Comparison of ENCODE assay signal across 10 mouse cellular contexts in genomic region chr7:34939952-34940312, GRCm38 (mm10). TPM values are rescaled to one million over a fixed set of nuclear protein-coding genes. Genes with fewer than 3 reads are reported as not detected.
DNase-seq lines count a peak whose midpoint lies in the region; ATAC-seq lines count a peak whose summit lies in the region.
"Had no signal": no experiment of that assay in that cellular context is flagged by ENCODE, and none has a peak within 500 bp of the region (broad histone marks: within the 10 kb centered on the region; RNA-seq: fewer than 3 reads in every experiment).

No protein-coding gene starts in this region.

- H3K9me3 ChIP-seq in embryonic facial prominence, embryonic 11.5 days (replicated peaks; ENCODE audit: control insufficient read depth, low read length): no peaks in the 10 kb centered on the region
- no peaks in the 10 kb centered on the region for H3K9me3 ChIP-seq in hindbrain, embryonic 11.5 days (ENCODE audit: control insufficient read depth, low read length)
- peaks cover 8% of the 10 kb centered on the region; the same call in 1 of the 2 replicates for H3K9me3 ChIP-seq in midbrain, embryonic 12.5 days
- H3K9me3 ChIP-seq: heart, embryonic 15.5 days had no signal

- no peaks in the 10 kb centered on the region for H3K27me3 ChIP-seq in embryonic facial prominence, embryonic 11.5 days (ENCODE audit: control insufficient read depth, insufficient read depth, low read length)
- no peaks in the 10 kb centered on the region for H3K27me3 ChIP-seq in hindbrain, embryonic 11.5 days (ENCODE audit: control insufficient read depth, insufficient read depth, low read length)
- no peaks in the 10 kb centered on the region for H3K27me3 ChIP-seq in midbrain, embryonic 12.5 days
- H3K27me3 ChIP-seq: CH12.LX; heart, embryonic 15.5 days had no signal

- no peak overlapping the region for H3K4me3 ChIP-seq in embryonic facial prominence, embryonic 11.5 days (ENCODE audit: low read depth, low read length)
- H3K4me3 ChIP-seq in hindbrain, embryonic 11.5 days (ENCODE audit: low read depth, low read length): no peak overlapping the region
- no peak overlapping the region for H3K4me3 ChIP-seq in midbrain, embryonic 12.5 days
- H3K4me3 ChIP-seq: heart, embryonic 15.5 days had no signal

- no peak overlapping the region for H3K9ac ChIP-seq in embryonic facial prominence, embryonic 11.5 days (replicated peaks; ENCODE audit: low read length)
- peak overlapping the region; percentile 44 for H3K9ac ChIP-seq in hindbrain, embryonic 11.5 days (ENCODE audit: low read depth, low read length)
- H3K9ac ChIP-seq in midbrain, embryonic 12.5 days (replicated peaks): peak overlapping the region; percentile 28; the same call in 1 of the 2 replicates
- H3K9ac ChIP-seq: heart, embryonic 15.5 days had no signal

- no peak overlapping the region for H3K4me2 ChIP-seq in embryonic facial prominence, embryonic 11.5 days (ENCODE audit: low read depth, low read length)
- H3K4me2 ChIP-seq in hindbrain, embryonic 11.5 days (replicated peaks; ENCODE audit: low read depth, low read length): no peak overlapping the region
- H3K4me2 ChIP-seq in midbrain, embryonic 12.5 days (replicated peaks): no peak overlapping the region
- H3K4me2 ChIP-seq: heart, embryonic 15.5 days had no signal

- 23% methylated on average over 7 of the region's 7 CpGs for WGBS in embryonic facial prominence, embryonic 11.5 days
- WGBS in hindbrain, embryonic 11.5 days: 14% methylated on average over 7 of the region's 7 CpGs
- 15% methylated on average over 7 of the region's 7 CpGs for WGBS in midbrain, embryonic 12.5 days

- peak; percentile 24 for DNase-seq in R1 (ENCODE audit: low read depth, low spot score)
- peak; percentile 26 for DNase-seq in embryonic facial prominence, embryonic 11.5 days (ENCODE audit: low spot score)
- DNase-seq in hindbrain, embryonic 11.5 days (ENCODE audit: low spot score): peak; percentile 64
- DNase-seq in urinary bladder, adult 18-20 months (ENCODE audit: low spot score in 2 of 2): no peak
- DNase-seq in gastrocnemius, adult 8-10 months (ENCODE audit: low spot score in 2 of 2): no peak
- DNase-seq in T-cell, adult 2 months (ENCODE audit: low spot score): no peak

- peak overlapping the region; percentile 14; the same call in 1 of the 2 replicates for H3K27ac ChIP-seq in embryonic facial prominence, embryonic 11.5 days (replicated peaks; ENCODE audit: low read depth, low read length)
- peak overlapping the region; percentile 97 for H3K27ac ChIP-seq in hindbrain, embryonic 11.5 days (ENCODE audit: low read depth, low read length)
- H3K27ac ChIP-seq in midbrain, embryonic 12.5 days (replicated peaks): peak overlapping the region; percentile 94
- H3K27ac ChIP-seq: heart, embryonic 15.5 days had no signal

- H3K4me1 ChIP-seq in embryonic facial prominence, embryonic 11.5 days (ENCODE audit: control insufficient read depth, insufficient read depth, low read length): peaks cover 5% of the 10 kb centered on the region
- H3K4me1 ChIP-seq in hindbrain, embryonic 11.5 days (replicated peaks; ENCODE audit: control insufficient read depth, insufficient read depth, low read length): peaks cover 14% of the 10 kb centered on the region
- H3K4me1 ChIP-seq in midbrain, embryonic 12.5 days: peaks cover 32% of the 10 kb centered on the region
- H3K4me1 ChIP-seq: heart, embryonic 15.5 days had no signal

- peak; percentile 37; the same call in 1 of the 2 replicates for ATAC-seq in embryonic facial prominence, embryonic 11.5 days (replicated peaks; ENCODE audit: insufficient number of reproducible peaks, low FRiP score, low TSS enrichment, low read depth)
- peak; percentile 71 for ATAC-seq in hindbrain, embryonic 11.5 days (ENCODE audit: low FRiP score)
- ATAC-seq in midbrain, embryonic 12.5 days (ENCODE audit: low FRiP score, low read depth): peak; percentile 53
- ATAC-seq in megakaryocyte-erythroid progenitor cell, adult 5-6 weeks (replicated peaks; ENCODE audit: low FRiP score, low TSS enrichment, poor library complexity, severe bottlenecking): no peak

- H3K36me3 ChIP-seq in embryonic facial prominence, embryonic 11.5 days (replicated peaks; ENCODE audit: control insufficient read depth, insufficient read depth, low read depth, low read length): no peaks in the 10 kb centered on the region
- no peaks in the 10 kb centered on the region for H3K36me3 ChIP-seq in hindbrain, embryonic 11.5 days (ENCODE audit: control insufficient read depth, insufficient read depth, low read length)
- peaks cover 17% of the 10 kb centered on the region for H3K36me3 ChIP-seq in midbrain, embryonic 12.5 days

RNA-seq across cellular contexts. Expression of gene Pepd, which starts 27.8 kb away (rescaled TPM):
- 68.4 and 69.6 TPM in 2 replicates for polyA plus RNA-seq in embryonic facial prominence, embryonic 11.5 days (2014; fragmentation: Nextera tagmentation; extraction: Ambion mirVana)
- 57.8 and 66.0 TPM in 2 replicates for polyA plus RNA-seq in hindbrain, embryonic 11.5 days (2014; fragmentation: Nextera tagmentation; extraction: Ambion mirVana)
- 57.0 and 59.1 TPM in 2 replicates for polyA plus RNA-seq in midbrain, embryonic 12.5 days (2016; fragmentation: Nextera tagmentation; extraction: Ambion mirVana)
- total RNA-seq in megakaryocyte-erythroid progenitor cell, adult 5-6 weeks (2014; fragmentation: Nextera tagmentation): 20.8 and 35.4 TPM in 2 replicates
- 28.5 and 31.1 TPM in 2 replicates for total RNA-seq in megakaryocyte-erythroid progenitor cell, adult 5-6 weeks (2017)
- total RNA-seq in gastrocnemius, adult 8-10 months (2022): 10 to 100 TPM; 27.4 to 31.8 (median 29.4) TPM

Comparison
In these comparisons a context has a peak if more than half of its experiments do, and no peak if none do; other contexts are left out.
1. DNase-seq: peak in R1 (single experiment), embryonic facial prominence, embryonic 11.5 days (single experiment) and hindbrain, embryonic 11.5 days (single experiment); none in urinary bladder, adult 18-20 months (0 of 2), gastrocnemius, adult 8-10 months (0 of 2) and T-cell, adult 2 months (single experiment).
2. H3K27ac ChIP-seq: peak in every context shown above with its lines; median percentile 97 in hindbrain, embryonic 11.5 days; 94 in midbrain, embryonic 12.5 days; 14 in embryonic facial prominence, embryonic 11.5 days.